Mouse (Mus musculus) adrenal gland, postnatal 4 days (tissue): ENCODE data around the gene Gpr155. TPM values are rescaled to one million over a fixed set of nuclear protein-coding genes. Genes with fewer than 3 reads are reported as not detected.

Source experiments
- DNase-seq, 2 experiments: peaks; one replicate each; pipeline ENCODE4 v3.0.0; 2021 to 2022; ENCODE audit warnings: low spot score in 2 of 2, mixed read lengths in 2 of 2
- total RNA-seq, 2 experiments: library from RNA; stranded (reverse); gene quantifications; 2 replicates each; pipeline ENCODE4 v1.2.3; 2021

Gpr155 gene
- total RNA-seq, 2 experiments from 2014 or later, result 8.1 to 9.2 TPM

DNA sequence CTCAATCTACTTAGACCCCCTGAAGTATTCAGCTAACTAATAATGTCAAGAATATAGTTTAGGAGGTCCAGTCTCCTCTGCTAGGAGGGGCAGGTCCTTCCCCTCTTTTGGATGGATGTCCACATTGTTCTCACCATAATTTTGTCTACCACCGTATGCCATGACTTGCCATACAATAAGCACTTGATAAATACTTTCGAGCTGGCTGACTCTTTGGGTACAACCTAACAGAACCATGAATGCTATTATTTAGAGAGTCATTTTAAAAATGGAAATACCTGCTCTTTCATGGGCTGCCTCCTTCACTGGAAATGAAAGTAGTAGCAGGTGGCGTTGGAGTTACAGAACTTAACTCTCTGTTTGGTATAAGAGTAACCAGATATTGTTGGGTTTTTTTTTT lies 3.6 kb upstream of the Gpr155 start:
- DNase-seq, result no peak

DNA sequence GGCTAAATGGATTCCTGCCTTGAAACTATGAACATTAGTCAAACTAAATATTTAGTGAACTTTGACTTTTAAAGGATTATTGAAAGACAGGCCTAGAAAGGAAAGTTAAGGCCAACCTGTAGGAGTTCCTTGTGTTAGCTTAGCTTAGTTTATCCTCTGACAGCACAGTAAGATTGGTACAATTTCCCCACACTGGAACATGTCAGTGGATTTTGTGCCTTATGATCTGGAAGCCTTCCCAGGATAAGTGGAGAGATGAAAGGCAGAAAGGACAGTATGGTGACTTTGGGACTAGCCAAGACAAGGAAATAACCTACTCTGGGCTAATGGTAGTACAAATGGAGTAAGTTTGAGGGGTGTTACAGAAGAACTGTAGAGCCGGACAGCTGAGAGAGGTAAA lies 1.4 kb upstream of the Gpr155 start:
- no peak for DNase-seq

DNA sequence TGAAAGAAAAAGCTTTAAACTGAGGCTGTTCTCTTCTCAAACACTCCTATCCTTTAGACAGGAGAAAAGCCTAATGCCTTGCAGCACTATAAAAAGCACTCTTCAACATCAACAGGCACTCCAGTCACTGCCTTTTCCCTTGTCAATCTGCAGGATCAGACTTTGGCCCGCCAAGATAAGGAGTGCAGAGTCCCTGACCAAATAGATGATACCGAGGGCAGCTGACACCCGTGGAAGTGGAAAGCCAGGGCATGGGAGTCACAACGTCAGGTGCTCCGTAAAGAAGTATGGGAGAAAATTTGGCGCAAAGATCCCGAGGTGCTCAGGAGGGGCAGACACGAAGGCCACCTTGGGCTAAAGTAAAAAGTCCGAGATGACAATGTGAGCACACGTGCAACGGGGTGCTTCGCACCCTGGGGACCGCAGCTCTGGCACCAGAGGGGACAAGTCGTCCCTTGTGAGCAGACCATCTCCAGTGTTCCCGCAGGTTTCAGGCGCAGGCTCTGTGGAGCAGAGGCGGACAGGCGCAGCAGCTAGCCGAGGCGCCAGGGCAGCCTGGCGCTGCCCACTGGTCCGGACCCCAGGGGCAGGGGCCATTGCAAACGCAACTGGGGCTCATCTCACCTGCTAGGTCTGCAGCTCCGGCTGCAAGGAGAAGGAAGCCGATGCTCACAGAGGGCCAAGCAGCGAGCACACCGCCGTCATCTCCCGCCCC lies 574 bp downstream of the Gpr155 start:
- DNase-seq, result peak in 1 of 2 experiments; percentile 6

DNA sequence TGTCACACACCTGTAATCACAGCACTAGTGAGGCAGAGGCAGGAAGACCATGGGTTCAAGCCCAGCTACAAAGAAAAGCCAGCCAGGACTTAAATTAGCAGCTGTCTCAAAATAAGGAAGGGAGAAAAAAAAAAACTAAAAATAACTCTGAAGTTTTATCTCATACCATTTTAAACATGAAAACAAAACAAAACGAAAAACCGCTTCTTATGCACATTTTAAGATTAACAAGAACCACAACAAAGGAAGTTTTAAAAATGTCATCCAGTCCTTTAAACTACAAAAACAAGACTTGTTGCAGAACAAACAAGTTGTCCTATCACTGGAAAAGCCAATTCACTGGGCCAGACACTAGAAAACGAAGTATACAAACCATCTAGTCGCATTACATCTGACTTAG lies 1.2 kb downstream of the Gpr155 start:
- no peak for DNase-seq

DNA sequence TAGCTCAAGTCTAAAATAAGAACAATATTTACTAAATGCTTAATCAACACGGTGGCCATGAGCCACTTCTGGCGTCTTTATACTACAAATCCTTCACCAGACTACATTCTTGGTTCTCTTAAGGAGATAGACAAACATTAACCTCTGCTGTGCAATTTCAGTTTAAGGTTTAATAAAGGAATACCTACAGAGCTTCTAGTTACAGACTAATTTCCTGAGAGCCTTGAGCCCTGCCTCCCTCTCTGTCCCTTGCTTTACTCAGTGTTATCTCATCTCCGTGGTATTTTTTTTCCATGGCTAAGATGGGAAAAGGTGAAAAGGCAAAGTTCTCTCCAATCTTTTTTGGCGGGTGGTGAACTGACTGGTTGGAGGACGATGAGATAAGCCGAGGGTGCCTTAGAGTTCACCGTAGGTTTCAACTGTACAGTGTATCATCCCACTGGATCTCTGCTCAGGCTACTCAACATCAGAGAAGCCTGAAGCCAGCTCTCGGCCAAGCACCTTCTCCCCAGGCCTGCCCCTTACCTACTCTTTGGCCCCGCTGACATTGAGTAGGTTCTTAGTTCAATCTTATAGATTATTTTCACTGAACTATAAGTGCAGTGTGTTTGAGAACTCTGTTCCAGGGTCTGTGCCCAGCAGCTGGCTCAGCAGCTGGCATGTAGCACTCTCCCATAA lies 5.9 kb downstream of the Gpr155 start:
- DNase-seq, result no peak

DNA sequence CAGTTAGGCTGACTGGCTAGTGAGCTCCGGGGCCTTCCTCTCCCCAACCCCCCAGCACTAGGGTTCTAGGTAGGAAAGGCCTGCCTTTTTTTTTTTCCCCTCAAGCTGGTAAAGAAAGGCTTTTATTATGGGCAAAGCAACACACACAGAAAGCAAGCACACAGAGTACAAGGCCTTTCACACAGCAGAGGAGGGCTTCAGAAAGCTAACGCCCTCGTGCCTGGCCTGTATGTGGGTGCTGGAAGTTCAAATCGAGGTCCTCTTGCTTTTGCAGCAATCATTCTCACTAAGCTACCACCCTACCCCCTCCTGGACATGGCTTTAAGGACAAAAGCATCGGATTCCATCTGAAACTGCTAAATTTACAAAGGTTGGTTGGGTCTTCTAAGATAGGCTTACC lies 6.7 kb downstream of the Gpr155 start:
- no peak for DNase-seq

DNA sequence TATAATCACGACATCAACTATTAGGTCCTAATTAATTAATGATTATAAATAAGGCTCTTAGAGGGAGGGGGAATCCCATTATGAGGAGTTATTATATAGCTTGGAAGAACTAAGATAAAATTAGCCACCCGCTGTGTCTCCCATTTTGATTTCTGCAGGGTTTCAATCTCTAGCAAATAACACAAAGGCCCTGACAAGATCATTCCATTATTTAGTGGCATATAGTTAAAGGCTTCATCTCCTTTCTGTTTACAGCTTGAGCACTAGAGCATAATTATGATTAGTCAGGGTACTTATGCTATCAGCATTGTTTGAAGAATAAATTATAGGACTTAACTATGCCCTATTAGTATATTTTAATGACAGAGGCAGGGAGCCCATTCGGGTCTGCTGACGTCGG lies 8.0 kb downstream of the Gpr155 start:
- no peak for DNase-seq

DNA sequence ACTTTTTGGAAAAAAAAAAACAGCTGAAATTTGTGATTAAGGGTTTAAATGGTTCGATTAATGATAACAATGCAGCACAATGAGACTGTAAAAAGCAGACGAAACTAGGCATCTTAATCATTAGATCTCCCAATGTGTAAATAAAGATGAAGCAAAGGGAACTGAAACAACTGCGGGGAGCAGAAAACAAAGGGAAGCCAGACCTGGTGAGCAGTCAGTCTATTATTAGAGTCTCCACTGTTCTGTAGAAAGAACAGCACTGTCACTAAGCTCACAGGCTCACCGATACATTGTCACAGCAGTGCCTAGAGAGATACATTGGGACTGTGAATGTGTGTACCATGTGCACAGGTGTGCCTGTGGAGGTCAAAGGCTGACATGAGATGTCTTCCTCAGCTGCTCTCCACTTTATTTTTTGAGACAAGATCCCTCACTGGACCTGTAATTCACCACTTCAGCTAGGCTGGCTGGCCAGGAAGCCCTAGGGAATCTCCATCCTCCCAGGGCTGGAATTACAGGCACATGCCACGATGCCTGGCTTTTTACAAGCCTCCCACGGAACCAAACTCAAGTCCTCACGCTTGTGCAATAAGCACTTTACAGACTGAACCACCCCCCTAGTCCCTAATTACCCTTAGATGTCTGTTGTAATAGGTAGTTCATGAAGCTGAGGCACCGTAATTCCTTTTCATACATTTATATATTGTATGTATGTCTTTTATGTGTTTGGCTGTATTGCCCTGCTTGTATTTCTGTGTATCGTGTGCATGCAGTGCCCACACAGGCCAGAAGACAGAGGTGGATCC lies 14.6 kb downstream of the Gpr155 start:
- no peak for DNase-seq

DNA sequence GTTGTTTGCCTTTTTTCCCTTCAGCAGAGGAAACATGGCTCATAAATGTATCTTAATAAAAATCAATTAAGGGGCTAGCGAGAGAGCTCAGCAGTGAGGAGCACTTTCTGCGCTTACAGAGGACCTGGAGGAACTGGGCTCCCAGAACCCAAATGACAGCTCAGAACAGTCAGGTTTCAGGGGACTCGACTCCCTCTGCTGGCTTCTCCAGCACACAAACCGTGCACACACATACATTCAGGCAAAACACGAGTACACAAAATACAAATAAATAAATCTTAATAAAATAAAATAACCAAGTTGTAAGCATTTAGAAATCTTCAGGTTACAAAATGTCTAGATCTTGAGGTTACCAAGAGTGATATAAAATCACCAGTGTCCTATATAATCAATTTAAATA lies 22.9 kb downstream of the Gpr155 start:
- DNase-seq, result no peak

DNA sequence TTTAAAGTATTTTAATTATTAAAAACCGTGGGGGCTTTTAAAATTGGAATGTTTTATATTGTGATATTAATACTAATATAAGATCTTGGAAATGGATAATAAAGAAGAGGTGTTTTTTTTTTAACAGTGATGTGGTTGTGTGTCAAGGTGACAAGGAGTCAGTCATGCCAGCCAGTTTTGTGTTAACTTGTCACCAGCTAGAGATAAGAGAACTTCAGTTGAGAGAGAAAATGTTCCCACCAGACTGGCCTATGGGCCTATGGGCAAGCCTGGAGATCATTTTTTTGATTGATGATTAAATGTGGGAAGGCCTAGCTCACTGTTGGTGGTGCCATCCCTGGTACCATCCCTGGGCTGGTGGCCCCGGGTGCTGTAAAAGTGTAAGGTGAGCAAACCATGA lies 25.8 kb downstream of the Gpr155 start:
- no peak for DNase-seq

DNA sequence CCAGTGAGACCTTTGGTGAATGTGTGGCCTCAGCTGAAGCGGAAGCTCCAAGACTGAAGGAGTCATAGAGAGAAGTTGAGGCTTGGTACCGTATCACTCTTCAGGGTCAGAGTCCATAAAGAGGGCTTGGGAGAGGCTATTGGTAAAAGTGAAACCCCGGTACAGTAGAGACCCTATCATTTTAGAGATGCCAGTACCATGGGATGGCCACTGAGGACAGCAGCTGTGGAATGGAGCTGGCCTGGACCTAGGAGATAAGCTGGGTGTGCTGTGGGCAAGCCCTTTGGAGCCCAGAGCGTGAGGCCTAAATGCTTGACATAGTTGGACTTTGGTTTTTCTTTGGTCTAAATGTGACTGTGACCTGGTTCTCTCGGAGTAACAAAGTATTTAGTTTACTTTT lies 26.4 kb downstream of the Gpr155 start:
- no peak for DNase-seq

DNA sequence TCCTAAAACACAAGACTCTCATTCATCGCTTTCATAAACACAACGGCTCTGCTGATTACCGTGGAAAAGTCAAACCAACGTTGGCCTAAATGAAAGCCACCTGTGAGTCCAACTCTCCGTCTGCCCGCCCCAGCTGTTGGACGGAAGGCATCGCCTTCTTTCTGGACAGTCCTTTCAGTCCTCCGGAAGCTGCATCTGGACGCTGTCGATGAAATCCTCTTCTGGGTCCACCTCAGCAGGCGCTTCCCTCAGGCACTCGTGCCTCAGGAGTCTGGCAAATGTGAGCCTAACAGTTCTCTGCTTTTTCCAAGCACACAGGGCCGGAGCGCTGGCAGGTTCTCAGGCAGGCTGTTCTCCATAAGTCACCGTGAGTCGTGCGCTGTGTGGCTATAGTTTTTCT lies 29.4 kb downstream of the Gpr155 start:
- DNase-seq, result no peak

DNA sequence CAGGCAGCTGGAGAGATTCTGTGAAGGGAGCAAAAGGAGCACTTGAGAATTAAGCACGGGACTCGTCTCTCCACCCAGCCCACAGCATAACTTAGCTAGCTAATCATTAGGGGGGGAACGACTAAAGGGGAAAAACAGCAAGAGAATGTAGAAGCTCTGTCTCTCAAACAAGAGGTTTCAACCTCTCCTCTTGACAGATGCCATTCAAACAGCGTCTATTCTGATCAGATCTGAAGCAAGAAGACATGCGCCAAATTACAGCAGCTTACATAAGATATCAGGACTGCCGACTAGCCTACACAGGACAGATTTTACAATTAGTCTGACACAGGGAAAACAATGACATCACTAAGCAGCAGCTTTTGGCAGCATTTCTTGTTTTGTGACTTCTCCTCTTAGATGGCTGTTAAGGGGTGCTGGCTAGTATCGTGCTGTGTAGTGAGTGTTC lies 34.4 kb downstream of the Gpr155 start:
- DNase-seq, result no peak

DNA sequence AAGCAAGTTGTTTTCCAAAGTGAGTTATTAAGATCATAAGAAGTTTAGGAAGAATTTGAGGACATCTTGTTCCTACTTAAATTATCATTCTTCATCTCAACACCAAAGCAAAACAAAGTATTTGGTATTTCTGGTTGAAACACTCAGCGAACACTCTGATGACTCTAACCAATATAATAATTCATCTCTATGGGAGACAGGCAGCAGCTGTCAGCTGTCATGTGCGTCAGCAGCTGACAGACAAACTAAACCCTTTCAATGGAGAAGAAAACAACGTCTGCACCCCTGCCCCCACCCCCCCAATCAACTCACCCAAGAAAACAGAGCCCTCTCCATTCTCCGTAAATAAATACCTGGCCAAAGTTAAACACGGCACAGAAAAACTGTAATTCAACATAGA lies 34.9 kb downstream of the Gpr155 start:
- DNase-seq, result no peak

DNA sequence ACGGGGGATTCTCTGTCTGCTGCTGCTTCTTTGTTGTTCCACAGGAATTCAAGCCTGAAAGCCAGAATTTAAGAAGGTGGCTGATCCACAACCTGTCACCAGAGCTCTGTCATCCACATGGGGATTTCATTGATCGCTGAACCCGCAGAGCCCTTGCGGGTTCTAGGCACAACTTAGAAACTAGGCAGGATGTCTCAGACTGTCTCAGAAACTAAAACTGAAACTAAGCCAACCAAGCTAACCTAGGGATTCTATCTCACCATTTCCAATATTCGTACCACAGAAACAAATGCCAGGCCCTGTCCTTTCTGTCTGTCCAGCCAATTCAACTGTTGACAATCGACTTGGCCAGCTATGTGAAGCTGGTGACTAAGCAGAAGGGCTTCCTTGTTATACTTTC lies 38.2 kb downstream of the Gpr155 start:
- no peak for DNase-seq

DNA sequence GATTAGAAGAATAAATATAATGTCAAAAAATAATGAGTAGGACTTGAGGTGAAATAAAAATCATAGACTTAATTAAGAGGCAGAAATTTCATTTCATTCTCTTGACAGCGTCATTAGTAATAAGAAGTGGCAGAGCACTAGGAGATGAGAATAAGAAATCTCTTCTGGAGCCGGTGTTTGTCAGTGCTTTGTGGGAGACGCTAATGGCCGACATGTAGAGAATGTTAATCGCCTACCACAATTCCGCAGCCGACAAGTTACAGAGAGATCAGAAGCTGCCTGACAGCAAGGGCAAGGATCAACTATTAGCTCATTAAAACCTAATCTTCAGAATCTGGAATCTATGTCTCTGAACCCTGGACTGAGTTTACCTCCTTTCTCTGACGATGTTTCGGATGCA lies 38.6 kb downstream of the Gpr155 start:
- DNase-seq, result no peak

DNA sequence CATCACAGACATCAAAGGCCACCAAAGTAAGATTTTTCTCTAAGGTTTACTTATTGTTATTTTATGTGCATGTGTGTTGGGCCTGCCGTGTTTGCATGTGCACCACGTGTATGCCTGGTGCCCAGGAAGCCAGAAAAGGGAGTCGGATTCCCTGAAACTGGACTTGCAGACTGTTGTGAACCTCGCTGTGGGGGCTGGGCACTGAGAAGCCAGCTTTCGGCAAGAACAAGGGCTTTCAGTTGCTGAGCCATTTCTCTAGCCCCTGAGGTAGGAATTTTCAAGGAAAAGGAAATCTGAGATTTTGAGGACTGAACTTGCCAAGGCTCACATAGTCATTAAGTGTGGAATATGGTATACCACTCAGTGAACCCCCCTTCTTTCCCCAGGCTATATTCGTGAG lies 39.2 kb downstream of the Gpr155 start:
- no peak for DNase-seq

DNA sequence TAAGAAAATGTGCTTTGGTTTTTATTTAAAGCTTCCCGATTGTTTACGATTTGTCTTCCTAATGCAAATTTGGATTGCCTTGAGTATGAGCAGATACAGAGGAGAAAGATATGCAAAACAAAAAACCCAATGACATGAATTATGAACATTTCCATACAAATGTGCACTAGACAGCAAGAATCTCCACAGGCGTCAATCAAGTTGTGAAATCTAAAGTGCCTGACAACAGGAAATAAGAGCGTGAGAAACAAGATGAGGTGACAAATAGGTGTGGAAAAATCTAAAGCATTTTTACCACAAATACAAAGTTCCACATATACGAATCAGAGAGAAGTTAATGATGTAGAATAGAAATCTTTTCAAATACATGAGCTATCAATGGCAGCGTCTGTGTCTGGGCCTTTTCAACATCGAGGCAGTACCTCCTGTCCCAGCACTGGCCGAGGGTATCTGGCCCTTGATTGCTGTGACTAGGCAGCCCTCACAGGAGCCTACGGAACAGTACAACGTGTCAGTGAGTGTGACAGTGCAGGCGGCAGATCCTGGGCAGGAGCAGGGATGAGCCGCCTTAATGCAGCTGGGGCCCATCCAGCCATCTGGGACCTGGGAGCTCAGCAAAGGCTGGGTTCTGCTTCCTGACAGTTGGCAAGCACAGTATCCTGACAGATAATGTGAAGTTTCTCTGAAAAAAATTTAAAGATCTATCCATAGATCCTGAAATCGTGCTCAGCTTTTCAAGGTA lies 39.9 kb downstream of the Gpr155 start:
- no peak for DNase-seq

DNA sequence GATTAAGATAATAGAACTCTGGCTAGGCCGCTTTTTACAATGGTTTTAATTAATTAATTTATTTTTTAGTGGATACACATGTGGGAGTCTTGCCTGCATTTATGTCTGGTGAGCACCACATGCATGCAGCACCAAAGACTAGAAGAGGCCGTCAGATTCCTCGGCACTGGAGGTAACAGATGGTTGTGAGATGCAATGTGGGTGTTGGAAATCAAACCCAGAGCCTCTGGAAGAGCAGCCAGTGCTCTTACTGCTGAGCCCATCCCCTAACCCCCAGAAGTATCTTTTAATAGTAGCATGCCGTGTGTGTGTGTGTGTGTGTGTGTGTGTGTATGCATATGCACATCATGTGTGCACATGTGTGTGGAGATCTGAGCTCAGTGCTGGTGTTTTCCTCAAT lies 41.2 kb downstream of the Gpr155 start:
- DNase-seq, result no peak

DNA sequence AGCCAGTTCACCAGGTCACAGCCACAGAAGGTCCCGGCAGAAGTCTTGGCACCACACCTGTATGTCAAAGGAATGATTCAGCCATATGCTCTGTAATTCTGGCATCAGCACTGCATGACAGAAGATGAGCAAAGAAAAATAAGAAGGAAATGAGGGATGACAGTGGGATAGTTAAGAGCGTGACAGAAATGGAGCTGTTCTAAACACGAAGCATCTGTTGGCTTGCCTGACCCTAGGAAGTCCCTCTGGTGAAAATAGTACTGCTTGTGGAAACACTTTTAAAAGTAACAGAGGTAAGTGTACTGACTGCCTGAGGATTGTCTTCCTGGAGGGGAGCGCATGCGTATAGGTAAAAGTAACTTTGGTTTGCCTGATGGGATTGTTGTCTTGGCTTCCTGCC lies 42.7 kb downstream of the Gpr155 start:
- DNase-seq, result no peak

DNA sequence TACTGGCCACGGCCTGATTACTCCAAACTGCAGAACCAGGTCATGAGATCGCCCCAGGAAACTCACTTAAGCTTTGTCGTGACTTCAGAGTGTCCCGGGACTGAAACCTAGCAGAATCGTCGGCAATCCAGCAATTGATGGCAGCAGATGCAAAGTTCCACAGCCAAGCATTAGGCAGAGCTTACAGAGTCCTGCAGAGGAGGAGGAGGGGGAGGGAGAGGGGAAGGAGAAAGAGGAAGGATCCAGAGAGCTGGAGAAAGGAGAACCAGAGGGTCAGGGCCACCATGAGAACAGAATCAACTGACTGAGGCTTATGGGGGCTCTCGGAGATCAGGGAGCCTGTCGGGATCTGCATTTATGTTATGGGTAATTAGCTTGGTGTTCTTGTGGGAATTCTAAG lies 48.0 kb downstream of the Gpr155 start:
- no peak for DNase-seq

DNA sequence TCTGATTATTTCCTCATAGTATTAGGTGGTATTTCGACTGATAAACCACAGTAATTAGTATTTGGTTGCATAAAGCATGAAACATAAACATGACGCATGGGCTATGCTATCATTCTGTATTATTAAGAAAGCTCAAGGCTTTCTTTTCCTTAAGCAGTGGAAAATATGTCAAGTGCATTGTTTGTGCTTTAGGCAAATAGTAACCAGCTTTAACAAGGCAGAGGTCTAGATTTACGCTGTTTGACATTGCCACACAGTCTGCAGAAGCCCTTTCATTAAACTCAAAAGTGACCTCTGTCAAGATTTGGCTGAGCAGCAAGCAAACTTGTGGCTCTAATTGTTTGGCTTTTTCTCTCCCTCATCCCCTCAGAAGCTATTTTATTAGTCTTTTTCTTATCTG lies 50.4 kb downstream of the Gpr155 start:
- no peak for DNase-seq
